Mouse (Mus musculus): Measurements from ENCODE around the gene Gm47955. TPM values are rescaled to one million over a fixed set of nuclear protein-coding genes. Genes with fewer than 3 reads are reported as not detected.
"Not testable (repeated sequence)": the region's sequence is repeated elsewhere in the genome, so short reads cannot be mapped to it uniquely, and the experiment has no call there.

The Gm47955 gene
- not detected for total RNA-seq (2021)
- long read RNA-seq, experiment 1: 0 reads
- long read RNA-seq, experiment 2: 0 reads

DNA sequence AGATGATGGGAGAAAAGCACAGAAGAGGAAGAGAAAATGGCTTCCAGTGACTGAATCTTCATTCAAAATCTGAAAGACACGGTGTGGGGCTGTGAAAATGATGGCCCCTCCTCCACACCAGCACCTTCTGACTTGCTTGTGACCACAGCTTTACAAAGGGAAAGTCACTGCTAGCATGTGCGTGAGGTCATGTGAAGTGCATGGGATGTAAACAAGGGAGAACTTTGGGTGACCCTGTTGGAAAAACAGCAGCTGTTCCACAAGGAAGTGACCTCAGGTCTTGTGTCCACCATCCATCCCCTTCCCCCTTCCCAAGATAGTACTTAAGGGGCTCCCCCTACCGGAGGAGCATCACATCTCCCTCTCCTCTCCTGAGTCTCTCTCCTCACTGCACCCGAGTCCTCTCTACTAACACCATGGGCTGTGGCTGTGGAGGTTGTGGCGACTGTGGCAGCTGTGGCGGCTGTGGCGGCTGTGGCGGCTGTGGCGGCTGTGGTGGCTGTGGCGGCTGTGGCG, at the start of gene Gm47955:
Gene Gm47955 (plus strand): TSS at position 417 of the 516 bp plus-strand sequence.
- DNase-seq: no peak

- no peak for DNase-seq
Measured at GRCm38 (mm10) chr1:82913025-82913424, 47.1 kb upstream of the Gm47955 start, which contains the start of gene A030005L19Rik. TSS of gene A030005L19Rik (plus strand) at chr1:82913325.

DNA sequence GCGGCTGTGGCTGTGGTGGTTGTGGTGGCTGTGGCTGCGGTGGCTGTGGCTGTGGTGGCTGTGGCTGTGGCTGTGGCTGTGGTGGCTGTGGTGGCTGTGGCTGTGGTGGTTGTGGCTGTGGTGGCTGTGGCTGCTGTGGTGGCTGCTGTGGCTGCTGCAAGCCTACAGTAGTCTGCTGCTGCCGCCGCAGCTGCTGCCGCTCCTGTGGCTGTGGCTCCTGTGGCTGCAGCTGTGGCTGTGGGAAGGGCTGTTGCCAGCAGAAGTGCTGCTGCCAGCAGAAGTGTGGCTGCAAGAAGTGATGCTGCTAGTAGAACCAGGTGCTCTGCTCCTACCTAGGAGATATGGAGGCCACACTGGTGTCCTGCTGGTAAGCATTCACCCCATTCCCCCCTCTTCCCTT, 46.7 kb upstream of the Gm47955 start:
- DNase-seq: not testable (repeated sequence)

DNA sequence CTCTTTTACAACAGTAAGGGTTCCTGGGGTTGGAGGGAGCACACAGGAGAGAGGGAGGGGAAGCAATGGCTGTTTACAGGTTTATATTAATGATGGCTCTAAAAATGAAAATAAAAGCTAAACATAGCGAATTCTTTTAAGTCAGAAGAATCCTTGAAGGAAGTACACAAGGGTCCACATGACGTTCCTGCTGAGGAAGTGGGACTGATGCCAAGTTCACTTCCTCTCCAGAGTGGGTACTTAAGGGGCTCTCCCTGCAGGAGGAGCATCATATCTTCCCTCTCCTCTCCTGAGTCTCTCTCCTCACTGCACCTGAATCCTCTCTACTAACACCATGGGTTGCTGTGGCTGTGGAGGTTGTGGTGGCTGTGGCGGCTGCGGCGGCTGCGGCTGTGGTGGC, 35.4 kb upstream of the Gm47955 start, which contains the start of gene A030014E15Rik:
Gene A030014E15Rik (plus strand): TSS at position 268 of the 400 bp plus-strand sequence.
- no peak for DNase-seq

DNA sequence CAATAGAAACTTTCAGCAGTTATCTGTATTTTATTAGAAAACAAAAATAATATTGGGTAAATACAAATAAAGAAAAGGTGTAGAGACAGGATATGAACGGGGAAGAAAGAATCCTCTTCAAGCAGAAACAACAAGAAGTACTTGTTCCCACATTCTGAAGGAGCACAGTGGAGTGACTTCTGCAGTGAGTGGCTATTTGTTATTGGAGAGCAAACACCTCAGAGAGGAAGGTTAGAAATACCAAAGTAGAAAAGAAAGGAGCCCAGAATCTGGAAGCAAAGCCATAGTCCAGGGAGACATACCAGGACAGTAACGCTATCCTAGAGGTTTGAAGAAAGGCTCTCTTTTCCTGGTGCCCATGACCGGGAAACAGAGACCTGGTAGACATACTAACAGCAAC, 29.5 kb upstream of the Gm47955 start:
- not testable (repeated sequence) for DNase-seq

DNA sequence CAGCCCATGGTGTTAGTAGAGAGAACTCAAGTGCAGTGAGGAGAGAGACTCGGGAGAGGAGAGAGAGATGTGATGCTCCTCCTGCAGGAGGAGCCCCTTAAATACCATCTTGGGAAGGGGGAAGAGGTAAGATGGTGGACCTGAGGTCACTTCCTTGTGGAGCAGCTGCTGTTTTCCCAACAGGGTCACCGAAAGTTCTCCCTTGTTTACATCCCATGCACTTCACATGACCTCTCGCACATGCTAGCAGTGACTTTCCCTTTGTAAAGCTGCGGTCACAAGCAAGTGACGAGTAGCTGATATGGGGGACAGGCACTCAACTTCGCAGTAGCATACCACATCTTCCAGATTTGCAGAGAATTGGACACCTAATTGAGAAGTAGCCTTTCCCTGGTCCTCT, 28.8 kb upstream of the Gm47955 start, which contains the start of gene Gm6217:
Gene Gm6217 (minus strand): TSS at position 74 of the 400 bp plus-strand sequence.
- DNase-seq: not testable (repeated sequence)

DNA sequence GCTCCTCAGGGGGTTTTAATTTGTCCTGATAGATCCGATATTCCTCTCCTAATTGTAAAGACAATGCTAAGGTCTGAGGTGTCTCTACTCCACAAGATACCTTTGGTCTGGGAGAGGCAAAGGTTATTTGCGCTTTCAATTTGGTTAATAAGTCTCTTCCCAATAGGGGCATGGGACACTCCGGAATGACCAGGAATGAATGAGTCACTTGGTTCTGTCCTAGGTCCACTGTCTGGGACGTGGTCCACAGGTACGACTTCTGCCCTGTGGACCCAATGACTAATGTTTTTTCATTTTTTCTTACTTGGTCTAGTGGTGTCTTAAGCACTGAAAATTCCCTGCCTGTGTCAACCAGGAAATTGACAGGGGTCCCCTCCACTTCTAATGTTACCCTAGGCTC, 21.4 kb upstream of the Gm47955 start:
- no peak for DNase-seq

DNA sequence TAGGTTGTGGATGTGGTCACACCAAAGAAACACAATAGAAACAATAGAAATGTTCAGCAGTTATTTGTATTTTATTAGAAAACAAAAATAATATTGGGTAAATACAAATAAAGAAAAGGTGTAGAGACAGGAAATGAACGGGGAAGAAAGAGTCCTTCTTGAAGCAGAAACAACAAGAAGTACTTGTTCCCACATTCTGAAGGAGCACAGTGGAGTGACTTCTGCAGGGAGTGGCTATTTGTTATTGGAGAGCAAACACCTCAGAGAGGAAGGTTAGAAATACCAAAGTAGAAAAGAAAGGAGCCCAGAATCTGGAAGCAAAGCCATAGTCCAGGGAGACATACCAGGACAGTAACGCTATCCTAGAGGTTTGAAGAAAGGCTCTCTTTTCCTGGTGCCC, 17.6 kb upstream of the Gm47955 start:
- DNase-seq: not testable (repeated sequence)

- not testable (repeated sequence) for DNase-seq
Measured at GRCm38 (mm10) chr1:82943295-82943694, 16.8 kb upstream of the Gm47955 start, which contains the start of gene A030003K21Rik. TSS of gene A030003K21Rik (minus strand) at chr1:82943388.

GRCm38 (mm10) chr1:82946029-82946428, 14.1 kb upstream of the Gm47955 start:
- not testable (repeated sequence) for DNase-seq

DNA sequence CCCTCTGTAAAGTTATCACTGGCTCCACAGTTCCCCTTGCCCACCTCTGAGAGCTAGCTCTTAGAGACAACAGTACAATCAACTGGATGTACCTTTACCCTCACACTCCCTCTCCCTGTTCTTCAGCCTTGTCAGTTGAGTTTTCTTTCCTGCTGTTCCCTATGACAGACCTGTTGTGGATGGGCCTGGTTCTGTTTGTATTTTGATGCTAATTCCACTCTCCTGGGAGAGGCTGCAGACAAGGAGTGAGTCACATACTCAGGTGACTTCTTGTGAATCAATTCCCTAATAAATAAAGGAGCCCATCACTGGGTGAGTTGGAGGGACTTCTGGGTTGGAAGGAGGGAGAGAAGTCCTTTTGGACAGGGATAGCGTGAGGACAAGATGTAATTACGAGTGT, 11.5 kb upstream of the Gm47955 start:
- DNase-seq: no peak

GRCm38 (mm10) chr1:82955913-82956312, 4.2 kb upstream of the Gm47955 start, which contains the start of gene Gm7544:
TSS of gene Gm7544 (minus strand) at chr1:82956013.
- DNase-seq: not testable (repeated sequence)

DNA sequence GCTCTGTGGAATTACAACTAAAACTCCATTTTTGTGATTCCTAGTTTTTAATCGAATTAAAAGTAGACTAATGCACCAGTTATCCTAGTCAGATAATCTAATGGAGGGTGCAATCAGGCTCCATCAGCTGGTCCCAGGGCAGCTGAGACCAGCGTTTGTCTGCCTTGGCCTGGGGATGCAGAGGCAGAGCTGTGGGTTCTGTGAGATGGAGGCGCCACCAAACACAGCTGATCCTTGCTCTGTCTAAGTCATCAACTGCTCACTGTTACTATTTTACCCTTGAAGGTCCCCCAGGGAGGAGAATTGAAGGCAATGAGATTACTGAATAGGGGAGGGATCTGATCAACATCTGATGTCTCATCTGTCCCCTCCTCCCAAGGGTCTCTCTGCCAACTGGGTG, 6.3 kb downstream of the Gm47955 start:
- DNase-seq: no peak

GRCm38 (mm10) chr1:82972046-82972445, 12.0 kb downstream of the Gm47955 start:
- DNase-seq: no peak

- no peak for DNase-seq
Measured at GRCm38 (mm10) chr1:82973244-82973643, 13.2 kb downstream of the Gm47955 start.

- DNase-seq: no peak
Measured at GRCm38 (mm10) chr1:82973901-82974300, 13.8 kb downstream of the Gm47955 start.

GRCm38 (mm10) chr1:82974342-82974741, 14.3 kb downstream of the Gm47955 start:
- no peak for DNase-seq

DNA sequence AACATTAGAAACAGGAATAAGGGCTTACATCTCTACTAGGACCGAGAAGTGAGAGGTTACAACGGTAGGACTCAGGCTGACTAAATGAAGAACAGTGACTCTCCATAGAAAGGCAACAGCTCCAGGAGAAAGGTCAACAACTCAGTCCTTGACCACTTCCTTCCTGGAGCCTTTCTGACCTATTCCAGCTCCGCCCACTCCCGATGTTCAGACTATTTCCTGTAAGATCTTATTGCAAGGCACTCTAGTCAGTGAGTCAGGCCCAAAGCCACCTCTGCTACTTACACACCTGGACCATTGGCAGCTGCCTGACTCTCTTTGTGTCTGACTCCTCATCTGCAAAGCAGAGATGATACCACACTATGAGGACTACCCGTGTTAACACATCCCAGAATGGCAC, 15.7 kb downstream of the Gm47955 start:
- no peak for DNase-seq

- no peak for DNase-seq
Measured at GRCm38 (mm10) chr1:82977840-82978239, 17.8 kb downstream of the Gm47955 start.

DNA sequence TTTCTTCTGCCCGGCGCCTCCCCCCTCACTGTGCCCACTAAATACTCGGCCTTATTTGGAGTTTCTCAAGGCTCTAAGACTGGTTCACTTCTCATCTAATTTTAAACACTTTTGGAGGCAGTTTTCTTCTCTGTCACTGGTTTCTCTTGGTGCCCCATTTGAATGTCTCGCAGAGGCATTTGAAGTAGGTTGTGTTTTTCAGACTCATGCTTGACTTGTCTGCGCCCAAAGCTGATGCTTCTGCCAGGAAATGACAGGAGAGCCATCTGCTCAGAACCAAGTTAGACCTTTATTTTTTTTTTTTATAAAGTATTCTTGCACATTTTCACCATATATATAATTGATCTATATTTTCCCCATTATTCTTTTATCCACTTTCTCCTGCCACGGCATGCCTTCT, 26.7 kb downstream of the Gm47955 start:
- DNase-seq: no peak

- no peak for DNase-seq
Measured at GRCm38 (mm10) chr1:82987530-82988198, 27.6 kb downstream of the Gm47955 start.

- DNase-seq: no peak
Measured at GRCm38 (mm10) chr1:82991062-82991461, 31.0 kb downstream of the Gm47955 start.

DNA sequence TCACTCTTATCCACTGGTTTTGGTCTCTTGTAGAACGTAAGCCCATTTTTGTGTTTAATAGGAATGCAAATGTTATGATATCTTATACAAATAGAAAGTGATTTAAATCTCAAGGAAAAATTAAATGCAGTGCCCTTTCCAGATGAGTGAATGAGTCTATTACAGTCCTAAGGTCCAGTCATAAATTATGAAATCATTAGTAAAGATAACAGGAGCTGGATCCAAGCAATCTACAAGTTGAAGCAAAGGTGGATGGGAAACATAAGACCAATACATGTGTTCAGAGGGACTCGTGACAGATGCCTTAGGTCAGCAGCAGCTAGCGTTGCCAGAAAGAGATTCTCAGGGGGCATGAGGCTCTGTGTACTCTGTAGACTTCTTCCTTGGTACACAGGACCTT, 31.5 kb downstream of the Gm47955 start:
- no peak for DNase-seq

DNA sequence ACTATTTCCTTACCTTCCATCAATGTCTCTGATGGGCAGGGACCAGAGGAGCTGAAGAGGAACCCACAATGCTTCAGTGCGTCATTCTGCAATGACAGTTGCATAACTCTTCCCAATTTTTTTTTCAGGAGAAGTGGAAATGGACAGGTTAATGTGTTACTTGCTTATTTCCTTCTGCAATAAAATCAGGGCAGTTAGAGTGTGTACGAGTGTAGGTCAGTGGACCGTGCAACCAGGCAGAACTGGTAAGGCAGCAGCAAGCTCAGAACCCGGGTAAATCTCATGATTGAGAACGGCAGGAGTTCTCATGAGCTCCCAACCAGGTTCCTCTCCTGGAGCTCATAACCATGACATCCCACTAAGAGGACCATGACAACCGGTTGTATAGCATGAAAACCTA, 32.0 kb downstream of the Gm47955 start:
- no peak for DNase-seq
